Mouse (Mus musculus): Measurements from ENCODE around the gene Topbp1. TPM values are rescaled to one million over a fixed set of nuclear protein-coding genes. Genes with fewer than 3 reads are reported as not detected.

Gene Topbp1
- polyA plus RNA-seq, 1 experiment, result 2.6 TPM

DNA sequence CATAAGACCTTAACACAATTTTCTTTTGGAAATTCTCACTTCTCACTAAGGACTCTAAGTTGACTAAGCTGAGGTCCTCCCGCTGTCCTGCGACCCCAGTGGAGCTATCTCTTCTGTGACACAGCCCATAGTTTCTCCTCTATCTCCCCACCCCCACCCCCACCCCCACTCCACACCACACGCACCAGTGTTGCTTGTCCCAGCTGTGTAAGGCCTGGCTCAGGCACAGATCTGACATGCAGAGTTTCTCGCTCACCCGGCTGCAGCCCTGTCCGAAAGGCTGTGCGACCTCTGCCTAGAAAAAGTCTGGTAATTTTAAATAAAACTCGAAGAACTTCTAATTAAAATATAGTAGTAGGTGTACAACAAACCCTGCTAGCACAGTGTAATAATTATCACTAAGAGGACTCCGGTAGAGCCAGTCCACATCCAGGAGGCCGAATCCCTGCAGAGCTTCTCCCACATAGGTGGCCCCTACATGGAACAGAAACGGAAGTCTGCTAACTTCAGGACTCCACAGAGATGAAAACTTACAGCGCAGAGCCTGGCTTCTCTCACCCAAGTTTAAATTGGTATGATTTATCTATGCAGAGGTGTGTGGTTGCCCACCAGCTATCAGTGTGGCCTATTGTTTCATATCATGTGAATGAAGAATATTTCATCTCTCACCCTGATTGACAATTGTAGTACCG, 16.4 kb upstream of the Topbp1 start:
- TF ChIP-seq GATA1 (IDR thresholded peaks at IDR 0.05; ENCODE audit: low read length) (no peak), TAL1 (IDR thresholded peaks at IDR 0.05; ENCODE audit: low read length) (no peak)
- Histone ChIP-seq H3K9me3 (ENCODE audit: control insufficient read depth, low read length) (no peaks in the 10 kb centered on the region), H3K36me3 (ENCODE audit: control insufficient read depth) (peaks cover 42% of the 10 kb centered on the region), H3K4me3 (replicated peaks) (peak overlapping the region; percentile 69), H3K4me1 (ENCODE audit: control insufficient read depth) (peaks cover 64% of the 10 kb centered on the region), H3K27me3 (ENCODE audit: control insufficient read depth) (no peaks in the 10 kb centered on the region)

DNA sequence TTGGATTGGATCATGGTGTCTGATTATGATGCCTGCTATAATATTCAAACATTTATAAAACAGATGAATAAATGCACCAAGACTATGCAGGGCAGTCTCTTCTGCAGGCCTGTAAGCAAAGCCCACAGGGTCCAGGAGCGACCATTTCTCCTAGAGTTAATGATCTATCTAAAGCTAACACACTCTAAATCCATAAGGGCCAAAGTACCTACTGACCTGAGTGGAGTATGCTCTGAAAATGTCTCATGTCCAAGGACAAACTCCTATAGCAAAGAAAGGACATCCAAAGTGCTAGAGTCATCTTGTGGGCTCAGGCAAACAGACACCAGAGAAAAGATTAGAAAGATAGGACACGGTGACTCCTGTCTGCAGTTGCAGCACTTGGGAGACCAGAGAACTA, 10.5 kb upstream of the Topbp1 start:
- peaks cover 12% of the 10 kb centered on the region for H3K4me1 ChIP-seq (ENCODE audit: control insufficient read depth)
- no peaks in the 10 kb centered on the region for H3K27me3 ChIP-seq (ENCODE audit: control insufficient read depth)
- peaks cover 3% of the 10 kb centered on the region; the same call in 1 of the 2 replicates for H3K36me3 ChIP-seq (ENCODE audit: control insufficient read depth)
- TF ChIP-seq GATA1 (IDR thresholded peaks at IDR 0.05; ENCODE audit: low read length), result no peak
- TF ChIP-seq TAL1 (IDR thresholded peaks at IDR 0.05; ENCODE audit: low read length), result no peak
- H3K4me3 ChIP-seq (replicated peaks), result no peak overlapping the region
- H3K9me3 ChIP-seq (ENCODE audit: control insufficient read depth, low read length), result no peaks in the 10 kb centered on the region

DNA sequence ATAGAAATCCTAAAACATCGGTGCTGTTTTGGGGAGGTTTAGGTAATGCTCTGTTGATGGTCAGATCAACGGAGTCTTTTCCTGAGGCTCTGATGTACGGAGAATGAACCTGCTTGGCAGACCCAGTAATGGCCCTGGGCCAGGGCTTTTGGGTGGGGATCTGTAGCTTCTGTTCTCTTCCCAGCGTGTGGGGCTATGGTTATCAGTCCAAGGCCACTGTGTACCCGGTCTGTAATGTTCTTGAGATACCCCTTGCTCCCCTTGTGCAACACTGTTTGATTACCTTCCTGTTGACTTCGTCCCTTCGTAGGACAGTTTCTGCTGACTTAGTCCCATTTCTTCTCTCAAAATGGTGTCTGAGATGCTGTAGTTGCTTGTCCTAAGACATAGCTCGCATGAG, 3.9 kb upstream of the Topbp1 start:
- H3K9me3 ChIP-seq (ENCODE audit: control insufficient read depth, low read length), result no peaks in the 10 kb centered on the region
- no peak overlapping the region for H3K4me3 ChIP-seq (replicated peaks)
- TF ChIP-seq GATA1 (IDR thresholded peaks at IDR 0.05; ENCODE audit: low read length) (no peak), TAL1 (IDR thresholded peaks at IDR 0.05; ENCODE audit: low read length) (no peak)
- peaks cover 5% of the 10 kb centered on the region for H3K36me3 ChIP-seq (ENCODE audit: control insufficient read depth)
- H3K27me3 ChIP-seq (ENCODE audit: control insufficient read depth), result no peaks in the 10 kb centered on the region
- peaks cover 29% of the 10 kb centered on the region for H3K4me1 ChIP-seq (ENCODE audit: control insufficient read depth)

DNA sequence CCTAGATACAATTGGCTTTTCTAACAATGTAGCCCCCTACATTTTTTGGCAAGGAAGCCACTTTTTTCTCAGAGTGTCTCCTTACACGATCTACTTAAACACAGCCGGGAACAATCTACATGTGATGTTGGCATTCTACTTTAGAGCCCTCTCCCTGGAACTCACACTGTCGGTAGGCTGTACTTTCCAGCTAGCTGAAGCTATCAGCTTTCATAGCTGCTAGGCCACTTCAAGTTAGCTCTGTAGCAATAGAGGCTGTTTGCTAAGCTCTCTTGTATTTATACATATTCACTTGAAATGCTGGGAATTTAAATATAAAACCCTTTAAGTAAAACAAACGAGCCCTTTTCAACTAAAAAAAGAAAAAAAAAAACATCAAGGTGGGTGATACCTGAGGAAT, 2.8 kb upstream of the Topbp1 start:
- H3K27me3 ChIP-seq (ENCODE audit: control insufficient read depth), result no peaks in the 10 kb centered on the region
- H3K9me3 ChIP-seq (ENCODE audit: control insufficient read depth, low read length), result no peaks in the 10 kb centered on the region
- TF ChIP-seq TAL1 (IDR thresholded peaks at IDR 0.05; ENCODE audit: low read length) (no peak), GATA1 (IDR thresholded peaks at IDR 0.05; ENCODE audit: low read length) (no peak)

DNA sequence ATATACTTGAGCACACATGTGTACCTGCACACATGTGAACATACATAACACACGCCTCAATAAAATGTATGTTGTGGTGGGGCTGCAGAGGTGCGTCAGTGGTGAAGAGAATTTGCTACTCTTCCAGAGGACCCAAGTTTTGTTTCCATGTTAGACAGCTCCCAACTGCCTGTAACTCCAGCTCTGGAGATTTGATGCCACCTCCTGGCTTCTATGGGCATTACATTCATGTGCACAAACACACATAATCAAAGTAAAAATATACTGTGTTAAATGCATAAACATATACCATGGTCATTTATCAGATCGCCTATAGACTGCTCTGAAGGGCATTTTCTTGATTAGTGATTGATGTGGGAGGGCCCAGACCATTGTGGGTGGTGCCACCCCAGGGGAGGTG, 2.3 kb upstream of the Topbp1 start:
- TF ChIP-seq TAL1 (IDR thresholded peaks at IDR 0.05; ENCODE audit: low read length) (no peak), GATA1 (IDR thresholded peaks at IDR 0.05; ENCODE audit: low read length) (no peak)
- Histone ChIP-seq H3K4me1 (ENCODE audit: control insufficient read depth) (peaks cover 44% of the 10 kb centered on the region), H3K4me3 (replicated peaks) (no peak overlapping the region), H3K36me3 (ENCODE audit: control insufficient read depth) (peaks cover 19% of the 10 kb centered on the region), H3K9me3 (ENCODE audit: control insufficient read depth, low read length) (no peaks in the 10 kb centered on the region), H3K27me3 (ENCODE audit: control insufficient read depth) (no peaks in the 10 kb centered on the region)

More for the DNA sequence above, 2.8 kb upstream of the Topbp1 start:
- peaks cover 15% of the 10 kb centered on the region for H3K36me3 ChIP-seq (ENCODE audit: control insufficient read depth)
- peaks cover 39% of the 10 kb centered on the region for H3K4me1 ChIP-seq (ENCODE audit: control insufficient read depth)
- no peak overlapping the region for H3K4me3 ChIP-seq (replicated peaks)

DNA sequence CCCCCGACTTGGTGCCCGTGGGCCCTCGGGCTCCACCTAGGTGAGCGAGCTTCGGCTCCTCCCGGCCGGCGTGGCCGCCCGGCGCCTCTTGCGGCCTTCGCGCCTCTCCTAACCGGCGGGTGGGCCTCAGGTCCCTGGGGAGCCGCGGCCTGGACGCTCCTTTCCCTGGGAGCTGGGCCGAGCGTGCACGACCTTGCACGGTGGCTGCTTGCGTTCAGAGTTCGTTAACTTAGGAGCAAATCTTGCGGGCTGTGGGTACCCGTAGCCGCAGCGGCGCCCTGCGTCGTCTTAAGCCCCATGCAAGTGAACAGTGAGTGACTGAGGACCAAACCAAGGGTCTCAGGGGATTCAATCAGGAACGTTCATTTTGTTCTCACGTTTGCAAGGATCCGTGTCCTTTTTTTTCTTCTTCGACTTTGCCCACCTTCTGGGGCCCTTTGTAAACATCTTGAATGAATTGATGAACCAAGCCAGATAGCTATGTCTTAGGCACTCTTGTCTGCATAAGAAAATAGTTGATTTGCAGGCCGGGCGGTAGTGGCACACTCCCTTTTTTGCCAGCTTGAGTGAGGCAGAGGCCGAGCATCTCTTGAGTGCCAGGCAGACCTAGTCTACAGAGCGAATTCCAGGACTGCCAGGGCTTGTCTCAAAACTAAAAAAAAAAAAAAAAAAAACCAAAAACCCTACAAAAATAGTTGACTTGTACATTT, 472 bp downstream of the Topbp1 start:
- TF ChIP-seq GATA1 (IDR thresholded peaks at IDR 0.05; ENCODE audit: low read length) (no peak), TAL1 (IDR thresholded peaks at IDR 0.05; ENCODE audit: low read length) (no peak)
- Histone ChIP-seq H3K36me3 (ENCODE audit: control insufficient read depth) (peaks cover 47% of the 10 kb centered on the region), H3K4me1 (ENCODE audit: control insufficient read depth) (peaks cover 55% of the 10 kb centered on the region)

DNA sequence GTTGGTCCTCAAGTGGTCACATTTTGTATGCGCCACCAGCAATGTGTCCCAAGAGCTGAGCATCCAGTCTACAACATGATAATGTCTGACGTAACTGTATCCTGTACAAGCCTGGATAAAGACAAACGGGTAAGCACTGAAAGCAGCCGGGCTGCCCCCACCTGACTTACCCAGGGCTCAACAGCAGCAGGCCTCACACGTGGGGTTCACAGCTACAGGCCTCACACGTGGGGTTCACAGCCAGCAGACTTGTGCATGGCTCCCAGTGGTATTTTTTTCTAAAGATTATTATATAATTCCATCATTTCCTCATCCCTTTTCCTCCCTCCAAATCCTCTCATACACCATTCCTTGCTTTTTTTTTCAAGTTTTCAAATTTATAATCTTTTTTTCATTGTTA, 4.8 kb downstream of the Topbp1 start:
- Histone ChIP-seq H3K27me3 (ENCODE audit: control insufficient read depth) (no peaks in the 10 kb centered on the region), H3K9me3 (ENCODE audit: control insufficient read depth, low read length) (no peaks in the 10 kb centered on the region), H3K4me1 (ENCODE audit: control insufficient read depth) (peaks cover 33% of the 10 kb centered on the region), H3K4me3 (replicated peaks) (no peak overlapping the region), H3K36me3 (ENCODE audit: control insufficient read depth) (peaks cover 84% of the 10 kb centered on the region)
- no peak for TF ChIP-seq TAL1 (IDR thresholded peaks at IDR 0.05; ENCODE audit: low read length)

More for the DNA sequence above, 472 bp downstream of the Topbp1 start:
- H3K9me3 ChIP-seq (ENCODE audit: control insufficient read depth, low read length), result no peaks in the 10 kb centered on the region
- peak overlapping the region; percentile 73 for H3K4me3 ChIP-seq (replicated peaks)
- H3K27me3 ChIP-seq (ENCODE audit: control insufficient read depth), result no peaks in the 10 kb centered on the region

DNA sequence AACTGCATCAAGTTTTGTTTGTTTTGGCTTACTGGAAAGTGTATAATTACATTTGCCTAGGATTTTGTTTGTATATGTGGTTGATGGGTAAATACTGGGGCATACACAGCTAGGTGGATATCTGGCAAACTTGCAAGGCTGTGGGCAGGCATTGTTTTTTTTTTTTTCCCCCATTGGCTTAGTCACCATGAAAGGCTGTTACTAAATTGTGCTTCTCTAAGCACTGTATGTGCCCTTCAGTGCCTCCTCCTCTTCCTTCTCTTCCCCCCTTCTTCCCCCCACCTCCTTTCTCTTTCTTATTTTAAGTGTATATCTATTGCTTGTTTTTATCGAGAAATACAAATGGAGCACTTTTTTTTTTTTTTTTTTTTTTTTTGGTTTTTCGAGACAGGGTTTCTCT, 19.7 kb downstream of the Topbp1 start:
- Histone ChIP-seq H3K36me3 (ENCODE audit: control insufficient read depth) (peaks cover 100% of the 10 kb centered on the region), H3K9me3 (ENCODE audit: control insufficient read depth, low read length) (peaks cover 8% of the 10 kb centered on the region), H3K27me3 (ENCODE audit: control insufficient read depth) (no peaks in the 10 kb centered on the region), H3K4me3 (replicated peaks) (no peak overlapping the region), H3K4me1 (ENCODE audit: control insufficient read depth) (peaks cover 50% of the 10 kb centered on the region)
- no peak for TF ChIP-seq TAL1 (IDR thresholded peaks at IDR 0.05; ENCODE audit: low read length)
- TF ChIP-seq GATA1 (IDR thresholded peaks at IDR 0.05; ENCODE audit: low read length), result no peak

DNA sequence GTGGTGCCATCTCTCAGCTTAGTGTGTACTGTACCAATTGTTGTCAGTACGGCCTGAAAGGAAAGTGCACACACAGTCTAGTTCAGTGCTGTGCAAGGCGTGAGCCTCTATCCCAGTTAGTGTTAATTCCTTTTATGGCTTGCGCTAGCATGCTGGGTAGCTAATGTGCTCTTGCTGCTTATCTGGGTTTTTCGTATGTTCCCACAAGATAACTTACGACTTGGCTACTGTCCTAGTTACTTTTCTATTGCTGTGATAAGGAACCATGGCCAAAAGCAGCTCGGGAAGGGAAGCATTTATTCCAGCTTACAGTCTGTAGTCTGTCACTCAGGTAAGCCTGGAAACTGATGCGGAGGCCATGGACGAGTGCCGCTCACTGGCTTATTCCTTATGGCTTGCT, 21.4 kb downstream of the Topbp1 start:
- H3K9me3 ChIP-seq (ENCODE audit: control insufficient read depth, low read length), result peaks cover 8% of the 10 kb centered on the region
- TF ChIP-seq GATA1 (IDR thresholded peaks at IDR 0.05; ENCODE audit: low read length) (peak; percentile 80), TAL1 (IDR thresholded peaks at IDR 0.05; ENCODE audit: low read length) (peak; percentile 68)
- peaks cover 100% of the 10 kb centered on the region for H3K36me3 ChIP-seq (ENCODE audit: control insufficient read depth)
- H3K27me3 ChIP-seq (ENCODE audit: control insufficient read depth), result no peaks in the 10 kb centered on the region
- H3K4me3 ChIP-seq (replicated peaks), result peak overlapping the region; percentile 40
- H3K4me1 ChIP-seq (ENCODE audit: control insufficient read depth), result peaks cover 50% of the 10 kb centered on the region

All from erythroblast, embryonic 14.5 days (primary cell).